ENCODE assay signal across 29 mouse cellular contexts in genomic region chr13:41291466-41291974, GRCm38 (mm10). TPM values are rescaled to one million over a fixed set of nuclear protein-coding genes. Genes with fewer than 3 reads are reported as not detected.
"Had no signal": no experiment of that assay in that cellular context is flagged by ENCODE, and none has a peak within 500 bp of the region (broad histone marks: within the 10 kb centered on the region; RNA-seq: fewer than 3 reads in every experiment).

No protein-coding gene starts in this region.

- DNase-seq: gastrocnemius, postnatal 14 days; gastrocnemius, postnatal 36 days; heart, adult 2 months; heart, postnatal 10 days; heart, postnatal 4 days; kidney, adult 18-20 months; kidney, adult 8-10 months; kidney, postnatal 10 days; kidney, postnatal 25 days; kidney, postnatal 4 days; liver; liver, embryonic 13.5 days had no signal

- H3K36me3 ChIP-seq: heart, embryonic 12.5 days; hindbrain, embryonic 10.5 days; hindbrain, embryonic 12.5 days; intestine, embryonic 15.5 days; limb, embryonic 10.5 days; limb, embryonic 12.5 days; liver, embryonic 13.5 days had no signal

- H3K27me3 ChIP-seq: heart, embryonic 12.5 days; hindbrain, embryonic 12.5 days; intestine, embryonic 15.5 days; limb, embryonic 12.5 days; liver, embryonic 13.5 days had no signal

- ATAC-seq: hindbrain, embryonic 16.5 days; inflammation-experienced regulatory T-cells, adult 6 months; intestine, embryonic 15.5 days; intestine, postnatal 0 days had no signal

RNA-seq across cellular contexts. Expression of gene Gm17364, which starts 17.7 kb away (rescaled TPM):
- total RNA-seq: gastrocnemius, adult 8-10 months; gastrocnemius, postnatal 14 days; gastrocnemius, postnatal 36 days; heart, adult 2 months; heart, postnatal 10 days; heart, postnatal 25 days; heart, postnatal 4 days; layer of hippocampus, adult 2 months; layer of hippocampus, postnatal 10 days; layer of hippocampus, postnatal 25 days; left cerebral cortex, adult 8-10 months; left cerebral cortex, postnatal 10 days; left cerebral cortex, postnatal 25 days had no signal
